Mouse (Mus musculus) megakaryocyte, adult 5-6 weeks (primary cell): ENCODE results near the gene Mb. TPM values are rescaled to one million over a fixed set of nuclear protein-coding genes. Genes with fewer than 3 reads are reported as not detected.

Experiments
- ATAC-seq: 2 replicates; pipeline ENCODE4 v1.8.0; 2016; ENCODE audit warnings: mild to moderate bottlenecking, inconsistent platforms; ENCODE audit not compliant: poor library complexity, severe bottlenecking
- total RNA-seq, 2 experiments: library from RNA; stranded (forward) in 1 of 2; stranded (reverse) in 1 of 2; fragments of 153-499, 151-499 nt in 1 of 2; fragments of 221-1000, 200-1000 nt in 1 of 2; gene quantifications; 2 replicates each; pipeline versions ENCODE4 v1.2.3 to v1.2.4; 2015 to 2017

Mb gene
- total RNA-seq, 2 experiments from 2014 or later: not detected

- ATAC-seq: no peak
Observed at GRCm38 (mm10) chr15:76987542-76988094, 62.9 kb downstream of the Mb start.

DNA sequence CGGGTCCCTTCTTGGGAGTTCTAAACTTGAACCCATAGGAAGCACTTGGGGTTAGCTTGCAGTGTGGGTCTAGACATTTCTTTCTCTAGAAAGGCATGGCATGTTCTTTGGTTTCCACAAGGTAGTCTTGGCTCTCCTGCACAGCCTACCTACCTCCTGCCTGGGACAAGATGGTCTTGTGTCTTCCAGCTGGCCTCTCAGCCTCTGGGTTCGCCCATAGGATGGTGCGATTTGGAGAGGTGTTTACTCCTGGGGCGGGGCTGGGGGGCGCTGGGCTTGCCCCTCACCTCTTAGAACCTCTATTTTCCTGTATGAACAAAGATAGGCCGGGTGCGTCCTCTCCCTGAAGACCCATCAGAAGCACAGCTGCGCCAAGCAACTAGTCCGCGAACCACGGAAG, 63.3 kb downstream of the Mb start:
- ATAC-seq: no peak

DNA sequence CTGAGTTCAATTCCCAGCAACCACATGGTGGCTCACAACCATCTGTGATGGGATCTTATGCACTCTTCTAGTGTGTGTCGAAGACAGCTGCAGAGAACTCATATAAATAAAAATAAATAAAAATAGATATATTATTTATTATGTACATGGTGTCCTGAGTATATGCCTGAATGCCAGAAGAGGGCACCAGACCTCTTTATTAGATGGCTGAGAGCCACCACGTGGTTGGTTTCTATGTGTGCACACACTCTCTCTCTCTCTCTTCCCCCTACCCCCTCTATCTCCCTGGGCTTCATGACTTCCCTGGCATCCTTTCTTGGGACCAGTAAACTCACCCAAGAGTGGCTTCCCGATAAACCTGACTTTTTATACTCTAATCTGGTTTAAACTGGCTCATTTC, 67.7 kb downstream of the Mb start:
- no peak for ATAC-seq

DNA sequence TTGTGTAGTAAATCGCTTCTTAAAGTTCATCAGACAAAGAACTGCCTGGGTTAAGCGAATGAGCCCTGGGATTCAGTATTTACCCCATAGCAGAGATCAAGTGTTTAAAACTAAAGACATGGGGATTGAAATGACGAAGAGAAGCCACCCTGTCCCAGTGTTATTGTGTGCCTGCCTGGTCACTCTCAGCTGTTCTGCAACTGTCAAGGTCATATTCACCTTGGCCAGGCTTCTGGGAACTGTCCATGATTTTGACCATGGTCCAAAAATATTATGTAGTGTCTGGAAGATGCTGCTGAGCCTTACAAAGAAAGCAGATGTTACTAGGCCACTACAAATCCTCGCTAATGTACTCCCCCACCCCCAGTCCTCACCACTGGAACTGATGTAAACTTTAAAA, 70.7 kb downstream of the Mb start:
- ATAC-seq: no peak

GRCm38 (mm10) chr15:76976619-76977018, 73.9 kb downstream of the Mb start:
- no peak for ATAC-seq

- ATAC-seq: peak; percentile 40; the same call in 1 of the 2 replicates
Observed at GRCm38 (mm10) chr15:76973855-76974651, 76.4 kb downstream of the Mb start.

- ATAC-seq: no peak
Observed at GRCm38 (mm10) chr15:76973272-76973854, 77.1 kb downstream of the Mb start.

- no peak for ATAC-seq
Observed at GRCm38 (mm10) chr15:76972661-76973060, 77.8 kb downstream of the Mb start.

Other genes with a start within 250 kb of the Mb start
- 3.0 and 3.2 TPM in 2 replicates for gene Zfp251, start 179.2 kb downstream of the Mb start, total RNA-seq (2015)
- gene Zfp251, start 179.2 kb downstream of the Mb start, total RNA-seq (2017): 4.7 and 5.7 TPM in 2 replicates
- gene Zfp7, start 171.4 kb downstream of the Mb start, total RNA-seq (2015): 4.3 and 5.3 TPM in 2 replicates
- gene Zfp7, start 171.4 kb downstream of the Mb start, total RNA-seq (2017): 7.9 and 8.8 TPM in 2 replicates
- gene Gm49527, start 171.3 kb downstream of the Mb start, total RNA-seq (2015): 0.16 TPM in 1 of 2 replicates, not detected in the other
- not detected in 2 replicates for gene Gm49527, start 171.3 kb downstream of the Mb start, total RNA-seq (2017)
- gene Zfp647, start 125.2 kb downstream of the Mb start, total RNA-seq (2015): 1.6 and 2.7 TPM in 2 replicates
- 0.81 and 1.3 TPM in 2 replicates for gene Zfp647, start 125.2 kb downstream of the Mb start, total RNA-seq (2017)
- gene 1110038F14Rik, start 102.2 kb downstream of the Mb start, total RNA-seq (2015): 18.9 and 22.2 TPM in 2 replicates
- gene 1110038F14Rik, start 102.2 kb downstream of the Mb start, total RNA-seq (2017): 25.0 and 28.2 TPM in 2 replicates
- gene Apol6, start 5.9 kb downstream of the Mb start, total RNA-seq (2015): not detected in 2 replicates
- 0.04 TPM in 1 of 2 replicates, not detected in the other for gene Apol6, start 5.9 kb downstream of the Mb start, total RNA-seq (2017)